8 mouse cellular contexts compared by ENCODE assay signal in the genomic region with DNA sequence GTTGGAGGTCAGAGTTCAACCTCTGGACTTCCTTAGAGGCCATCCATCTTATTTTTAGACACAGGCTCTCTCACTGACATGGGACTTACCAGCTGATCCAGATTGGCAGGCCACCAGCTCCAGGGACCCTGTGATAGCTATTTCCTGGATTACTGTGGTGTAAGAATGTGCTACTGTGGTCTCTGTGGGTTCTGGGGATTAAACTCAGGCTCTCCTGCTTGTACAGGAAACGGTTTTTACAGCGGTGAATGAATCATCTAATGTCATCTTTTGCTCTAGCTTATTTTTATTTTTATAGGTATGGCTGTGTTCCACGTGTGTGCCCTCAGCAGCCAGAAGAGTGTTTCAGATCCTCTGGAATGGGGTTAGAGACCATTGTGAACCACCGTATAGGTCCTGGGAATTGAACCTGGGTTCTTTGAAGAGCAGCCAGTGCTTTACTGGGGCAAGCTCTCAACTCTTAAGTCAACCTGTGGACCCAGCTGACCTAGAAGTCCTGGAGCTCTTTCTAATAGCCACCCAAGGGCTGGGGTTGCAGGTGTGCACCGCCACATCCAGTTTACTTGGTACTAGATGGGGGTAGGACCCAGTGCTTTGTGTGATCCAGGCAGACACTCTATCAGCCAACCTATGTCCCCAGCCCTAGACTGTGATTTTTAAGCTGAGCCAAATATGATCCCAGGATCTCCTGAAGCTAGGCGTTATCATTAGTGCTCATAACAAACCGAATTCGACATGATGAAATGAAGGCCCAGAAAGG.
DNase-seq lines count a peak whose midpoint lies in the region; ATAC-seq and TF ChIP-seq lines count a peak whose summit lies in the region.

No protein-coding gene starts in this region.

- H3K4me2 ChIP-seq in hindbrain, embryonic 14.5 days (replicated peaks) = no peak overlapping the region
- peak overlapping the region; percentile 38; the same call in 1 of the 2 replicates for H3K4me2 ChIP-seq in liver, postnatal 0 days (ENCODE audit: low read depth, low read length)
- H3K4me2 ChIP-seq in midbrain, embryonic 14.5 days (ENCODE audit: low read length) = no peak overlapping the region

- peak; percentile 30 to 39 for DNase-seq in heart, adult 2 months
- DNase-seq in heart, postnatal 25 days (ENCODE audit: low spot score) = no peak
- peak; percentile 46 for DNase-seq in T-cell, adult 2 months (ENCODE audit: low spot score)
- DNase-seq in hindbrain, embryonic 14.5 days (ENCODE audit: low spot score) = no peak
- DNase-seq in liver, postnatal 0 days = no peak
- no peak for DNase-seq in gastrocnemius, postnatal 14 days
- no peak for DNase-seq in testis, postnatal 10 days (ENCODE audit: low spot score)
- no peak for DNase-seq in midbrain, embryonic 14.5 days

- ATAC-seq in hindbrain, embryonic 14.5 days (ENCODE audit: low FRiP score) = no peak
- no peak; the same call in 1 of the 2 replicates for ATAC-seq in liver, postnatal 0 days
- no peak for ATAC-seq in midbrain, embryonic 14.5 days (ENCODE audit: low FRiP score, low TSS enrichment)

- peaks cover 16% of the 10 kb centered on the region for H3K4me1 ChIP-seq in heart, adult 2 months (ENCODE audit: control insufficient read depth, insufficient read depth, low read length)
- peaks cover 12% of the 10 kb centered on the region for H3K4me1 ChIP-seq in hindbrain, embryonic 14.5 days (replicated peaks; ENCODE audit: control insufficient read depth, insufficient read depth, low read length)
- peaks cover 4% of the 10 kb centered on the region for H3K4me1 ChIP-seq in liver, postnatal 0 days (ENCODE audit: insufficient read depth)
- H3K4me1 ChIP-seq in midbrain, embryonic 14.5 days (ENCODE audit: control insufficient read depth, insufficient read depth, low read length) = 0 out of 2 replicates have a peak, but pooled peaks cover 7% of the 10 kb centered on the region

- peaks cover 7% of the 10 kb centered on the region; the same call in 1 of the 2 replicates for H3K36me3 ChIP-seq in heart, adult 2 months (ENCODE audit: control insufficient read depth, insufficient read depth, low read length)
- H3K36me3 ChIP-seq in hindbrain, embryonic 14.5 days (replicated peaks; ENCODE audit: control insufficient read depth, insufficient read depth) = peaks cover 24% of the 10 kb centered on the region
- H3K36me3 ChIP-seq in liver, postnatal 0 days (replicated peaks; ENCODE audit: insufficient read depth, low read length) = no peaks in the 10 kb centered on the region
- peaks cover 15% of the 10 kb centered on the region for H3K36me3 ChIP-seq in midbrain, embryonic 14.5 days (ENCODE audit: control insufficient read depth, insufficient read depth, low read length)

- H3K27ac ChIP-seq in heart, adult 2 months = peak overlapping the region; percentile 63
- H3K27ac ChIP-seq in hindbrain, embryonic 14.5 days = peak overlapping the region; percentile 65
- peak overlapping the region; percentile 39 for H3K27ac ChIP-seq in liver, postnatal 0 days (ENCODE audit: low read depth)
- H3K27ac ChIP-seq in midbrain, embryonic 14.5 days (replicated peaks; ENCODE audit: low read depth, low read length) = no peak overlapping the region

- intact Hi-C loops in heart, adult 2 months (cut with DNase I) = no loop called here
- intact Hi-C loops in heart, postnatal 25 days (cut with DNase I) = no loop called here
- intact Hi-C loops in gastrocnemius, postnatal 14 days (cut with DNase I; ENCODE audit: low total_unique reads) = no loop called here

- TF ChIP-seq CTCF in heart, adult 2 months (IDR thresholded peaks at IDR 0.05) = no peak
- TF ChIP-seq CTCF in liver, postnatal 0 days (IDR thresholded peaks at IDR 0.05; ENCODE audit: low read depth) = no peak

- TF ChIP-seq POLR2A in heart, adult 2 months (IDR thresholded peaks at IDR 0.05; ENCODE audit: insufficient read depth, low read depth, low read length) = no peak

- H3K27me3 ChIP-seq in heart, adult 2 months (ENCODE audit: control insufficient read depth, insufficient read depth, low read length) = no peaks in the 10 kb centered on the region
- H3K27me3 ChIP-seq in hindbrain, embryonic 14.5 days (ENCODE audit: control insufficient read depth, insufficient read depth, low read length) = no peaks in the 10 kb centered on the region
- H3K27me3 ChIP-seq in liver, postnatal 0 days (ENCODE audit: insufficient read depth, low read length) = no peaks in the 10 kb centered on the region
- H3K27me3 ChIP-seq in midbrain, embryonic 14.5 days (ENCODE audit: control insufficient read depth, insufficient read depth, low read length) = no peaks in the 10 kb centered on the region

- no peak overlapping the region for H3K9ac ChIP-seq in heart, adult 2 months (ENCODE audit: low read depth, low read length)
- no peak overlapping the region for H3K9ac ChIP-seq in hindbrain, embryonic 14.5 days
- H3K9ac ChIP-seq in liver, postnatal 0 days (replicated peaks) = no peak overlapping the region
- no peak overlapping the region for H3K9ac ChIP-seq in midbrain, embryonic 14.5 days (replicated peaks; ENCODE audit: low read length)

- H3K4me3 ChIP-seq in heart, adult 2 months = no peak overlapping the region
- H3K4me3 ChIP-seq in hindbrain, embryonic 14.5 days (replicated peaks; ENCODE audit: low read length) = no peak overlapping the region
- no peak overlapping the region for H3K4me3 ChIP-seq in liver, postnatal 0 days (ENCODE audit: low read depth, low read length)
- no peak overlapping the region for H3K4me3 ChIP-seq in midbrain, embryonic 14.5 days (replicated peaks; ENCODE audit: low read depth, low read length)

- 46% methylated on average over 8 of the region's 8 CpGs for WGBS in heart, adult 2 months
- 83% methylated on average over 8 of the region's 8 CpGs for WGBS in hindbrain, embryonic 14.5 days
- WGBS in liver, postnatal 0 days (ENCODE audit: insufficient replicate concordance) = 51% methylated on average over 8 of the region's 8 CpGs
- WGBS in midbrain, embryonic 14.5 days = 92% methylated on average over 8 of the region's 8 CpGs

- no peak for TF ChIP-seq EP300 in heart, adult 2 months (IDR thresholded peaks at IDR 0.05; ENCODE audit: insufficient read depth, low read depth, low read length)
- TF ChIP-seq EP300 in liver, postnatal 0 days (IDR thresholded peaks at IDR 0.05; ENCODE audit: low read depth) = no peak

- no peaks in the 10 kb centered on the region for H3K9me3 ChIP-seq in hindbrain, embryonic 14.5 days (ENCODE audit: control insufficient read depth, low read length)
- H3K9me3 ChIP-seq in liver, postnatal 0 days (ENCODE audit: low read length) = no peaks in the 10 kb centered on the region
- H3K9me3 ChIP-seq in midbrain, embryonic 14.5 days (ENCODE audit: control insufficient read depth, low read length) = no peaks in the 10 kb centered on the region

- H3K79me2 ChIP-seq in heart, adult 2 months (replicated peaks; ENCODE audit: control insufficient read depth, insufficient read depth, low read length) = no peaks in the 10 kb centered on the region

Comparison
In these comparisons a context has a peak if more than half of its experiments do, and no peak if none do; other contexts are left out.
1. DNase-seq: peak in heart, adult 2 months (2 of 2) and T-cell, adult 2 months (single experiment); none in heart, postnatal 25 days (single experiment), hindbrain, embryonic 14.5 days (single experiment), liver, postnatal 0 days (single experiment), gastrocnemius, postnatal 14 days (single experiment), testis, postnatal 10 days (single experiment) and midbrain, embryonic 14.5 days (single experiment).